Mouse (Mus musculus) neural tube, embryonic 15.5 days (tissue): ENCODE measurements around the gene Fam136a. TPM values are rescaled to one million over a fixed set of nuclear protein-coding genes. Genes with fewer than 3 reads are reported as not detected.
"Not testable (repeated sequence)": the region's sequence is repeated elsewhere in the genome, so short reads cannot be mapped to it uniquely, and the experiment has no call there.

Experiments
- ATAC-seq: fragments of 200-750 bp; cut with Nextera tagmentation; 2 replicates; pipeline ENCODE4 v1.8.0; 2017; ENCODE audit warnings: mild to moderate bottlenecking, moderate TSS enrichment, moderate library complexity; ENCODE audit not compliant: low FRiP score
- H3K27ac ChIP-seq: fragments of 300-500 bp; sonication (generic); replicated peaks from 2 replicates; pipeline ENCODE4 v1.5.1; 2015; ENCODE audit warnings: mild to moderate bottlenecking, inconsistent platforms
- H3K27me3 ChIP-seq: fragments of 300-500 bp; sonication (generic); replicated peaks from 2 replicates; pipeline ENCODE4 v1.6.1; 2015; ENCODE audit warnings: inconsistent platforms
- H3K36me3 ChIP-seq: fragments of 300-500 bp; sonication (generic); 2 replicates; pipeline ENCODE4 v1.6.1; 2015; ENCODE audit warnings: inconsistent platforms
- H3K4me1 ChIP-seq: fragments of 300-500 bp; sonication (generic); 2 replicates; pipeline ENCODE4 v1.6.1; 2015; ENCODE audit warnings: inconsistent platforms
- H3K4me2 ChIP-seq: fragments of 300-500 bp; sonication (generic); 2 replicates; pipeline ENCODE4 v1.6.1; 2015; ENCODE audit warnings: inconsistent platforms, mild to moderate bottlenecking, moderate library complexity
- H3K4me3 ChIP-seq: fragments of 300-500 bp; sonication (generic); replicated peaks from 2 replicates; pipeline ENCODE4 v1.5.1; 2015; ENCODE audit warnings: mild to moderate bottlenecking, inconsistent platforms
- H3K9ac ChIP-seq: fragments of 300-500 bp; sonication (generic); replicated peaks from 2 replicates; pipeline ENCODE4 v1.6.1; 2015; ENCODE audit warnings: mild to moderate bottlenecking, inconsistent platforms
- H3K9me3 ChIP-seq: fragments of 300-500 bp; sonication (generic); replicated peaks from 2 replicates; pipeline ENCODE4 v1.6.1; 2016; ENCODE audit warnings: inconsistent platforms
- WGBS: fragments of 180-500 bp; shearing (Covaris S2); methylation state at CpG from one replicate; pipeline ENCODE4 v1.1.7; 2015; ENCODE audit warnings: mixed read lengths; 5-methylcytosine and 5-hydroxymethylcytosine counted together
- polyA plus RNA-seq: library from polyadenylated mRNA; unstranded; fragments of >200 nt; fragmentation: Nextera tagmentation; extraction: Ambion mirVana; gene quantifications from 2 replicates; pipeline ENCODE4 v1.2.1, GENCODE M21; 2015

Gene Fam136a
- polyA plus RNA-seq, 1 experiment from 2014 or later, result 112 TPM

GRCm38 (mm10) chr6:86336340-86336739 lies 29.1 kb upstream of the Fam136a start:
- H3K27me3 ChIP-seq, H3K9ac ChIP-seq, H3K4me3 ChIP-seq, H3K9me3 ChIP-seq, ATAC-seq, H3K36me3 ChIP-seq, H3K4me1 ChIP-seq, H3K4me2 ChIP-seq, H3K27ac ChIP-seq: not testable (repeated sequence)
- 92% methylated on average over 4 of the region's 4 CpGs for whole genome bisulfite sequencing

GRCm38 (mm10) chr6:86343656-86344055 lies 21.8 kb upstream of the Fam136a start:
- Histone ChIP-seq H3K9ac (no peak overlapping the region), H3K4me3 (no peak overlapping the region), H3K4me1 (peaks cover 6% of the 10 kb centered on the region; the same call in 1 of the 2 replicates), H3K36me3 (no peaks in the 10 kb centered on the region), H3K9me3 (no peaks in the 10 kb centered on the region), H3K4me2 (peak overlapping the region; percentile 36), H3K27ac (no peak overlapping the region), H3K27me3 (no peaks in the 10 kb centered on the region)
- WGBS, result 12% methylated on average over 7 of the region's 7 CpGs
- peak; percentile 11; the same call in 1 of the 2 replicates for ATAC-seq

GRCm38 (mm10) chr6:86346063-86346462 lies 19.4 kb upstream of the Fam136a start:
- H3K4me2 ChIP-seq, result no peak overlapping the region
- no peak overlapping the region for H3K27ac ChIP-seq
- H3K4me3 ChIP-seq, result no peak overlapping the region
- no peak for ATAC-seq
- WGBS, result 66% methylated on average over 2 of the region's 2 CpGs
- no peaks in the 10 kb centered on the region for H3K9me3 ChIP-seq
- peaks cover 6% of the 10 kb centered on the region; the same call in 1 of the 2 replicates for H3K4me1 ChIP-seq
- no peak overlapping the region for H3K9ac ChIP-seq
- H3K36me3 ChIP-seq, result no peaks in the 10 kb centered on the region
- no peaks in the 10 kb centered on the region for H3K27me3 ChIP-seq

GRCm38 (mm10) chr6:86349257-86349656 lies 16.2 kb upstream of the Fam136a start:
- no peaks in the 10 kb centered on the region for H3K4me1 ChIP-seq
- H3K4me3 ChIP-seq, result no peak overlapping the region
- no peaks in the 10 kb centered on the region for H3K9me3 ChIP-seq
- H3K27ac ChIP-seq, result no peak overlapping the region
- ATAC-seq, result no peak
- no peaks in the 10 kb centered on the region for H3K27me3 ChIP-seq
- no peak overlapping the region for H3K4me2 ChIP-seq
- no peak overlapping the region for H3K9ac ChIP-seq
- WGBS, result 66% methylated on average over 7 of the region's 7 CpGs
- H3K36me3 ChIP-seq, result no peaks in the 10 kb centered on the region

GRCm38 (mm10) chr6:86354948-86355347 lies 10.5 kb upstream of the Fam136a start:
- Histone ChIP-seq H3K27ac (no peak overlapping the region), H3K4me2 (no peak overlapping the region), H3K27me3 (no peaks in the 10 kb centered on the region), H3K9me3 (no peaks in the 10 kb centered on the region), H3K36me3 (no peaks in the 10 kb centered on the region), H3K4me3 (no peak overlapping the region), H3K9ac (no peak overlapping the region), H3K4me1 (no peaks in the 10 kb centered on the region)
- WGBS, result 62% methylated on average over 3 of the region's 3 CpGs
- ATAC-seq, result no peak

GRCm38 (mm10) chr6:86356956-86357355 lies 8.5 kb upstream of the Fam136a start:
- Histone ChIP-seq H3K27ac (no peak overlapping the region), H3K27me3 (no peaks in the 10 kb centered on the region), H3K36me3 (no peaks in the 10 kb centered on the region), H3K4me2 (no peak overlapping the region), H3K4me1 (no peaks in the 10 kb centered on the region), H3K4me3 (no peak overlapping the region), H3K9me3 (no peaks in the 10 kb centered on the region), H3K9ac (no peak overlapping the region)
- 89% methylated on average over 9 of the region's 9 CpGs for WGBS
- ATAC-seq, result no peak

GRCm38 (mm10) chr6:86360691-86361090 lies 4.8 kb upstream of the Fam136a start:
- H3K27me3 ChIP-seq, result no peaks in the 10 kb centered on the region
- peaks cover 8% of the 10 kb centered on the region for H3K4me1 ChIP-seq
- no peak overlapping the region for H3K4me3 ChIP-seq
- H3K36me3 ChIP-seq, result no peaks in the 10 kb centered on the region
- ATAC-seq, result no peak
- H3K9ac ChIP-seq, result no peak overlapping the region
- H3K27ac ChIP-seq, result no peak overlapping the region
- H3K4me2 ChIP-seq, result no peak overlapping the region
- H3K9me3 ChIP-seq, result no peaks in the 10 kb centered on the region
- 69% methylated on average over 7 of the region's 7 CpGs for WGBS

GRCm38 (mm10) chr6:86361373-86361772 lies 4.1 kb upstream of the Fam136a start:
- H3K9ac ChIP-seq, result no peak overlapping the region
- H3K4me2 ChIP-seq, result no peak overlapping the region
- H3K27ac ChIP-seq, result no peak overlapping the region
- H3K4me1 ChIP-seq, result peaks cover 13% of the 10 kb centered on the region
- no peak for ATAC-seq
- H3K9me3 ChIP-seq, result no peaks in the 10 kb centered on the region
- no peak overlapping the region for H3K4me3 ChIP-seq
- H3K36me3 ChIP-seq, result no peaks in the 10 kb centered on the region
- no peaks in the 10 kb centered on the region for H3K27me3 ChIP-seq
- 91% methylated on average over 7 of the region's 7 CpGs for WGBS

GRCm38 (mm10) chr6:86364442-86365141 lies 854 bp upstream of the Fam136a start:
- H3K9ac ChIP-seq, result peak overlapping the region; percentile 62
- no peaks in the 10 kb centered on the region for H3K9me3 ChIP-seq
- H3K4me1 ChIP-seq, result peaks cover 22% of the 10 kb centered on the region
- ATAC-seq, result peak; percentile 56
- peaks cover 16% of the 10 kb centered on the region for H3K36me3 ChIP-seq
- peak overlapping the region; percentile 76 for H3K4me3 ChIP-seq
- H3K4me2 ChIP-seq, result peak overlapping the region; percentile 88
- no peaks in the 10 kb centered on the region for H3K27me3 ChIP-seq
- H3K27ac ChIP-seq, result peak overlapping the region; percentile 86
- 2% methylated on average over 17 of the region's 17 CpGs for WGBS

GRCm38 (mm10) chr6:86366125-86366852 lies 843 bp downstream of the Fam136a start:
- Histone ChIP-seq H3K9ac (peak overlapping the region; percentile 74), H3K4me2 (peak overlapping the region; percentile 88), H3K27me3 (no peaks in the 10 kb centered on the region), H3K36me3 (peaks cover 16% of the 10 kb centered on the region), H3K27ac (peak overlapping the region; percentile 86), H3K9me3 (no peaks in the 10 kb centered on the region), H3K4me1 (peaks cover 30% of the 10 kb centered on the region), H3K4me3 (peak overlapping the region; percentile 76)
- ATAC-seq, result 0 out of 2 replicates have a peak, but pooled peaks have one; percentile 16
- WGBS, result 34% methylated on average over 25 of the region's 25 CpGs

GRCm38 (mm10) chr6:86366853-86367249 lies 1.4 kb downstream of the Fam136a start:
- Histone ChIP-seq H3K27ac (no peak overlapping the region), H3K4me2 (peak overlapping the region; percentile 88), H3K36me3 (peaks cover 16% of the 10 kb centered on the region), H3K4me1 (peaks cover 31% of the 10 kb centered on the region), H3K27me3 (no peaks in the 10 kb centered on the region), H3K4me3 (peak overlapping the region; percentile 76; the same call in 1 of the 2 replicates), H3K9ac (peak overlapping the region; percentile 74; the same call in 1 of the 2 replicates), H3K9me3 (no peaks in the 10 kb centered on the region)
- ATAC-seq, result no peak
- 75% methylated on average over 2 of the region's 2 CpGs for WGBS

GRCm38 (mm10) chr6:86368479-86368878 lies 3.0 kb downstream of the Fam136a start:
- Histone ChIP-seq H3K9ac (no peak overlapping the region), H3K36me3 (peaks cover 16% of the 10 kb centered on the region), H3K27me3 (no peaks in the 10 kb centered on the region), H3K4me2 (no peak overlapping the region), H3K9me3 (no peaks in the 10 kb centered on the region), H3K4me1 (peaks cover 47% of the 10 kb centered on the region), H3K27ac (no peak overlapping the region), H3K4me3 (no peak overlapping the region)
- 85% methylated on average over 5 of the region's 5 CpGs for whole genome bisulfite sequencing
- no peak for ATAC-seq
